Comparison of ENCODE assay signal across 11 mouse cellular contexts in genomic region chr12:81642361-81643082, GRCm38 (mm10). TPM values are rescaled to one million over a fixed set of nuclear protein-coding genes. Genes with fewer than 3 reads are reported as not detected.
DNase-seq lines count a peak whose midpoint lies in the region; ATAC-seq lines count a peak whose summit lies in the region.
"Had no signal": no experiment of that assay in that cellular context is flagged by ENCODE, and none has a peak within 500 bp of the region (broad histone marks: within the 10 kb centered on the region; RNA-seq: fewer than 3 reads in every experiment).

No protein-coding gene starts in this region.

- intact Hi-C loops in left cerebral cortex, postnatal 4 days (cut with DNase I) = no loop called here
- intact Hi-C loops in left cerebral cortex, postnatal 14 days (cut with DNase I) = no loop called here

- H3K9me3 ChIP-seq in hindbrain, embryonic 11.5 days (ENCODE audit: control insufficient read depth, low read length) = no peaks in the 10 kb centered on the region
- no peaks in the 10 kb centered on the region for H3K9me3 ChIP-seq in neural tube, embryonic 14.5 days (ENCODE audit: control insufficient read depth, low read length)
- H3K9me3 ChIP-seq: limb, embryonic 15.5 days; lung, embryonic 15.5 days had no signal

- H3K36me3 ChIP-seq in hindbrain, embryonic 11.5 days (ENCODE audit: control insufficient read depth, insufficient read depth, low read length) = no peaks in the 10 kb centered on the region
- no peaks in the 10 kb centered on the region for H3K36me3 ChIP-seq in neural tube, embryonic 14.5 days (ENCODE audit: control insufficient read depth, insufficient read depth, low read length)
- H3K36me3 ChIP-seq: limb, embryonic 15.5 days; lung, embryonic 15.5 days had no signal

- no peak overlapping the region for H3K9ac ChIP-seq in hindbrain, embryonic 11.5 days (ENCODE audit: low read depth, low read length)
- no peak overlapping the region for H3K9ac ChIP-seq in neural tube, embryonic 14.5 days (replicated peaks; ENCODE audit: low read depth, low read length)
- H3K9ac ChIP-seq: limb, embryonic 15.5 days; lung, embryonic 15.5 days had no signal

- H3K4me3 ChIP-seq in hindbrain, embryonic 11.5 days (ENCODE audit: low read depth, low read length) = no peak overlapping the region
- no peak overlapping the region for H3K4me3 ChIP-seq in neural tube, embryonic 14.5 days (ENCODE audit: low read depth, low read length)
- H3K4me3 ChIP-seq: limb, embryonic 15.5 days; lung, embryonic 15.5 days had no signal

- DNase-seq in cerebellum, adult 11-12 months = peak; percentile 29
- DNase-seq in cerebellum, postnatal 14 days = no peak
- DNase-seq in left cerebral cortex, postnatal 4 days = peak; percentile 61
- DNase-seq in left cerebral cortex, postnatal 14 days (ENCODE audit: low spot score in 2 of 2) = no peak
- DNase-seq in hindbrain, embryonic 11.5 days (ENCODE audit: low spot score) = peak; percentile 6
- DNase-seq in gastrocnemius, adult 18-20 months (ENCODE audit: low spot score) = no peak
- DNase-seq in heart, adult 9 months (ENCODE audit: low spot score in 2 of 2) = no peak
- DNase-seq: kidney, adult 8-10 months had no signal

- H3K27ac ChIP-seq in hindbrain, embryonic 11.5 days (ENCODE audit: low read depth, low read length) = no peak overlapping the region
- H3K27ac ChIP-seq in neural tube, embryonic 14.5 days (ENCODE audit: low read depth, low read length) = no peak overlapping the region
- H3K27ac ChIP-seq: limb, embryonic 15.5 days; lung, embryonic 15.5 days had no signal

- H3K27me3 ChIP-seq in hindbrain, embryonic 11.5 days (ENCODE audit: control insufficient read depth, insufficient read depth, low read length) = no peaks in the 10 kb centered on the region
- H3K27me3 ChIP-seq in neural tube, embryonic 14.5 days (ENCODE audit: control insufficient read depth, insufficient read depth, low read length) = no peaks in the 10 kb centered on the region
- H3K27me3 ChIP-seq: limb, embryonic 15.5 days; lung, embryonic 15.5 days had no signal

- no peak for ATAC-seq in hindbrain, embryonic 11.5 days (ENCODE audit: low FRiP score)
- peak; percentile 56; the same call in 1 of the 2 replicates for ATAC-seq in neural tube, embryonic 14.5 days (ENCODE audit: low read depth)

- WGBS in hindbrain, embryonic 11.5 days = 27% methylated on average over 11 of the region's 11 CpGs
- 33% methylated on average over 11 of the region's 11 CpGs for WGBS in neural tube, embryonic 14.5 days

- H3K4me2 ChIP-seq in hindbrain, embryonic 11.5 days (replicated peaks; ENCODE audit: low read depth, low read length) = no peak overlapping the region
- no peak overlapping the region for H3K4me2 ChIP-seq in neural tube, embryonic 14.5 days (ENCODE audit: low read depth, low read length)
- H3K4me2 ChIP-seq: limb, embryonic 15.5 days; lung, embryonic 15.5 days had no signal

- H3K4me1 ChIP-seq in hindbrain, embryonic 11.5 days (replicated peaks; ENCODE audit: control insufficient read depth, insufficient read depth, low read length) = no peaks in the 10 kb centered on the region
- no peaks in the 10 kb centered on the region for H3K4me1 ChIP-seq in neural tube, embryonic 14.5 days (ENCODE audit: control insufficient read depth, insufficient read depth, low read length)
- H3K4me1 ChIP-seq: limb, embryonic 15.5 days had no signal

RNA-seq across cellular contexts. Expression of gene Ttc9, which starts 11.5 kb away (rescaled TPM):
- total RNA-seq in left cerebral cortex, postnatal 4 days (2021) = 10 to 100 TPM; 82.0 to 83.6 TPM
- 10 to 100 TPM; 61.2 to 63.2 TPM for total RNA-seq in left cerebral cortex, postnatal 14 days (2021)
- 1.3 and 2.1 TPM in 2 replicates for polyA plus RNA-seq in hindbrain, embryonic 11.5 days (2014; fragmentation: Nextera tagmentation; extraction: Ambion mirVana)
- polyA plus RNA-seq in neural tube, embryonic 14.5 days (2014; fragmentation: Nextera tagmentation; extraction: Ambion mirVana) = 15.9 and 19.7 TPM in 2 replicates
- 1 to 10 TPM; 6.0 to 8.9 TPM for total RNA-seq in gastrocnemius, adult 18-20 months (2021)

RNA-seq across cellular contexts. Expression of gene Med6, which starts 47.7 kb away (rescaled TPM):
- 10 to 100 TPM; 22.4 to 28.1 TPM for total RNA-seq in left cerebral cortex, postnatal 4 days (2021)
- total RNA-seq in left cerebral cortex, postnatal 14 days (2021) = 10 to 100 TPM; 21.2 to 26.9 TPM
- polyA plus RNA-seq in hindbrain, embryonic 11.5 days (2014; fragmentation: Nextera tagmentation; extraction: Ambion mirVana) = 72.0 and 84.6 TPM in 2 replicates
- 39.5 and 46.1 TPM in 2 replicates for polyA plus RNA-seq in neural tube, embryonic 14.5 days (2014; fragmentation: Nextera tagmentation; extraction: Ambion mirVana)
- total RNA-seq in gastrocnemius, adult 18-20 months (2021) = 10 to 100 TPM; 11.7 to 11.9 TPM

Comparison
In these comparisons a context has a peak if more than half of its experiments do, and no peak if none do; other contexts are left out.
1. DNase-seq: peak in cerebellum, adult 11-12 months (single experiment), left cerebral cortex, postnatal 4 days (single experiment) and hindbrain, embryonic 11.5 days (single experiment); none in cerebellum, postnatal 14 days (0 of 2), left cerebral cortex, postnatal 14 days (0 of 2), gastrocnemius, adult 18-20 months (single experiment) and heart, adult 9 months (0 of 2).
2. RNA of gene Ttc9, which starts 11.5 kb away (total RNA-seq): 82.0 to 83.6 TPM in left cerebral cortex, postnatal 4 days and 61.2 to 63.2 TPM in left cerebral cortex, postnatal 14 days; 6.0 to 8.9 TPM in gastrocnemius, adult 18-20 months; every median in the first group is over 4 times any median in the second.